ENCODE assay signal across 8 mouse cellular contexts in genomic region chr11:58238840-58239791, GRCm38 (mm10). TPM values are rescaled to one million over a fixed set of nuclear protein-coding genes. Genes with fewer than 3 reads are reported as not detected.
DNase-seq lines count a peak whose midpoint lies in the region; ATAC-seq and TF ChIP-seq lines count a peak whose summit lies in the region.

No protein-coding gene starts in this region.

- H3K27ac ChIP-seq in forebrain, postnatal 0 days (ENCODE audit: low read depth, low read length): no peak overlapping the region
- no peak overlapping the region for H3K27ac ChIP-seq in liver, embryonic 13.5 days

- peak; percentile 88 for ATAC-seq in forebrain, postnatal 0 days
- peak; percentile 89 for ATAC-seq in liver, embryonic 13.5 days (ENCODE audit: low read depth)

- peak; percentile 58 for TF ChIP-seq CTCF in forebrain, postnatal 0 days (IDR thresholded peaks at IDR 0.05; ENCODE audit: low read depth)

- peak; percentile 94 for DNase-seq in ES-CJ7 (ENCODE audit: low read depth, low spot score)
- DNase-seq in adrenal gland, postnatal 36 days: peak; percentile 73 to 75
- DNase-seq in forebrain, postnatal 0 days: peak; percentile 56
- DNase-seq in induced T-regulatory cell, adult 2 months (ENCODE audit: low read depth): peak; percentile 89
- peak; percentile 72 for DNase-seq in liver, embryonic 13.5 days
- peak; percentile 82 for DNase-seq in naive thymus-derived CD4-positive, alpha-beta T cell, adult 2 months (ENCODE audit: low read depth)
- peak; percentile 76 for DNase-seq in thymus, postnatal 4 days
- no peak for DNase-seq in frontal cortex, postnatal 14 days (ENCODE audit: low spot score in 2 of 2)

- no peaks in the 10 kb centered on the region for H3K9me3 ChIP-seq in forebrain, postnatal 0 days (ENCODE audit: low read length)
- no peaks in the 10 kb centered on the region for H3K9me3 ChIP-seq in liver, embryonic 13.5 days (replicated peaks)

- H3K4me3 ChIP-seq in forebrain, postnatal 0 days (ENCODE audit: low read depth, low read length): peak overlapping the region; percentile 40
- H3K4me3 ChIP-seq in liver, embryonic 13.5 days (replicated peaks): peak overlapping the region; percentile 39

- H3K27me3 ChIP-seq in forebrain, postnatal 0 days (ENCODE audit: insufficient read depth, low read length): no peaks in the 10 kb centered on the region
- H3K27me3 ChIP-seq in liver, embryonic 13.5 days: no peaks in the 10 kb centered on the region

- H3K4me2 ChIP-seq in forebrain, postnatal 0 days (ENCODE audit: low read depth): peak overlapping the region; percentile 48
- peak overlapping the region; percentile 67 for H3K4me2 ChIP-seq in liver, embryonic 13.5 days

- no peaks in the 10 kb centered on the region for H3K36me3 ChIP-seq in forebrain, postnatal 0 days (ENCODE audit: insufficient read depth)
- H3K36me3 ChIP-seq in liver, embryonic 13.5 days: no peaks in the 10 kb centered on the region

- 1% methylated on average over 35 of the region's 37 CpGs for WGBS in forebrain, postnatal 0 days
- WGBS in liver, embryonic 13.5 days (ENCODE audit: insufficient replicate concordance): 3% methylated on average over 37 of the region's 37 CpGs

- H3K9ac ChIP-seq in forebrain, postnatal 0 days: peak overlapping the region; percentile 55
- H3K9ac ChIP-seq in liver, embryonic 13.5 days: no peak overlapping the region

- no peaks in the 10 kb centered on the region for H3K4me1 ChIP-seq in forebrain, postnatal 0 days (ENCODE audit: insufficient read depth)
- peaks cover 9% of the 10 kb centered on the region for H3K4me1 ChIP-seq in liver, embryonic 13.5 days (replicated peaks)

RNA-seq across cellular contexts. Expression of gene 4930438A08Rik, which starts 35.5 kb away (rescaled TPM):
- total RNA-seq in adrenal gland, postnatal 36 days (2021): not detected
- total RNA-seq in forebrain, postnatal 0 days (2014; rRNA removed): not detected in 2 replicates
- polyA plus RNA-seq in forebrain, postnatal 0 days (2015; fragmentation: Nextera tagmentation; extraction: Ambion mirVana): 0.10 TPM in 1 of 2 replicates, not detected in the other
- polyA plus RNA-seq in liver, embryonic 13.5 days (2015; fragmentation: Nextera tagmentation; extraction: Ambion mirVana): 0.21 and 0.36 TPM in 2 replicates

RNA-seq across cellular contexts. Expression of gene Irgm2, which starts 39.7 kb away (rescaled TPM):
- 10 to 100 TPM; 13.7 to 18.8 TPM for total RNA-seq in adrenal gland, postnatal 36 days (2021)
- total RNA-seq in forebrain, postnatal 0 days (2014; rRNA removed): 1.2 and 2.3 TPM in 2 replicates
- polyA plus RNA-seq in forebrain, postnatal 0 days (2015; fragmentation: Nextera tagmentation; extraction: Ambion mirVana): 0.64 and 0.70 TPM in 2 replicates
- polyA plus RNA-seq in liver, embryonic 13.5 days (2015; fragmentation: Nextera tagmentation; extraction: Ambion mirVana): 2.6 and 3.8 TPM in 2 replicates

RNA-seq across cellular contexts. Expression of gene Igtp, which starts 39.8 kb away (rescaled TPM):
- 10 to 100 TPM; 12.8 to 18.9 TPM for total RNA-seq in adrenal gland, postnatal 36 days (2021)
- total RNA-seq in forebrain, postnatal 0 days (2014; rRNA removed): 1.1 and 1.8 TPM in 2 replicates
- 1.7 and 2.6 TPM in 2 replicates for polyA plus RNA-seq in forebrain, postnatal 0 days (2015; fragmentation: Nextera tagmentation; extraction: Ambion mirVana)
- polyA plus RNA-seq in liver, embryonic 13.5 days (2015; fragmentation: Nextera tagmentation; extraction: Ambion mirVana): 6.4 and 7.7 TPM in 2 replicates

Comparison
In these comparisons a context has a peak if more than half of its experiments do, and no peak if none do; other contexts are left out.
1. DNase-seq: peak in ES-CJ7 (single experiment), adrenal gland, postnatal 36 days (2 of 2), forebrain, postnatal 0 days (single experiment), induced T-regulatory cell, adult 2 months (single experiment), liver, embryonic 13.5 days (single experiment), naive thymus-derived CD4-positive, alpha-beta T cell, adult 2 months (single experiment) and thymus, postnatal 4 days (single experiment); none in frontal cortex, postnatal 14 days (0 of 2).